Mouse (Mus musculus): Measurements from ENCODE around the gene Trim28.

DNA sequence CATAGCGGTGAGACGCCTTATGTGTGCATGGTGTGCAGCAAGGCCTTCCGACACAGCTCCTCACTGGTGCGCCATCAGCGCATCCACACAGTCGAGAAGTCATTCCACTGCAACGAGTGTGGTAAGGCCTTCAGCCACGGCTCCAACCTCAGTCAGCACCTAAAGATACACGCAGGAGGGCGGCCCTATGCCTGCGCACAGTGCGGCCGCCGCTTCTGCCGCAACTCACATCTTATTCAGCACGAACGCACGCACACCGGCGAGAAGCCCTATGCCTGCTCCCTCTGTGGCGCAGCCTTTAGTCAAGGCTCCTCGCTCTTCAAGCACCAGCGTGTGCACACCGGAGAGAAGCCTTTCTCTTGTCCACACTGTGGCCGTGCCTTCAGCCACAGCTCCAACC is 28.0 kb upstream of the Trim28 start:
- TF ChIP-seq HCFC1 (IDR thresholded peaks at IDR 0.05; ENCODE audit: low read depth, low read length) (no peak), TCF12 (IDR thresholded peaks at IDR 0.05; ENCODE audit: low read depth, low read length) (no peak), GABPA (IDR thresholded peaks at IDR 0.05; ENCODE audit: low read depth, low read length) (no peak), NELFE (IDR thresholded peaks at IDR 0.05; ENCODE audit: low read depth, low read length) (no peak), TAL1 (IDR thresholded peaks at IDR 0.05; ENCODE audit: low read length) (no peak), MYB (IDR thresholded peaks at IDR 0.05; ENCODE audit: low read depth, low read length) (no peak), POLR2A (IDR thresholded peaks at IDR 0.05; ENCODE audit: control insufficient read depth in 1 of 2, insufficient read depth in 1 of 2, low read depth in 1 of 2, low read length in 2 of 2, poor library complexity in 1 of 2) (no peak), MAX (IDR thresholded peaks at IDR 0.05; ENCODE audit: low read length) (no peak), ZC3H11A (IDR thresholded peaks at IDR 0.05; ENCODE audit: low read depth, low read length) (no peak), CHD2 (IDR thresholded peaks at IDR 0.05; ENCODE audit: low read length) (no peak), CTCF (IDR thresholded peaks at IDR 0.05 in 2 of 3, conservative IDR thresholded peaks at IDR 0.05 in 1 of 3; ENCODE audit: control insufficient read depth in 1 of 3, insufficient read depth in 1 of 3, low read depth in 2 of 3, low read length in 3 of 3, poor library complexity in 1 of 3, severe bottlenecking in 1 of 3) (no peak), ZNF384 (IDR thresholded peaks at IDR 0.05; ENCODE audit: low read depth, low read length) (no peak), GATA1 (IDR thresholded peaks at IDR 0.05; ENCODE audit: low read depth, low read length) (no peak), EP300 (IDR thresholded peaks at IDR 0.05; ENCODE audit: low read depth in 1 of 2, low read length in 2 of 2) (no peak)

All from MEL (cell line).